Mouse (Mus musculus) spleen, postnatal 4 days (tissue): Measurements from ENCODE around the gene Edf1.

Experiments
- DNase-seq, 2 experiments: peaks; one replicate each; pipeline ENCODE4 v3.0.0; 2022; ENCODE audit warnings: low spot score in 2 of 2

Gene Edf1

GRCm38 (mm10) chr2:25581901-25582301 lies 24.3 kb downstream of the Edf1 start:
- no peak for DNase-seq

- no peak for DNase-seq
Measured at GRCm38 (mm10) chr2:25582466-25583119, 24.9 kb downstream of the Edf1 start.

GRCm38 (mm10) chr2:25583120-25583481 lies 25.5 kb downstream of the Edf1 start:
- no peak for DNase-seq

GRCm38 (mm10) chr2:25583571-25583970 lies 25.9 kb downstream of the Edf1 start:
- no peak for DNase-seq

GRCm38 (mm10) chr2:25584152-25584551 lies 26.5 kb downstream of the Edf1 start:
- DNase-seq: no peak

- DNase-seq: no peak
Measured at GRCm38 (mm10) chr2:25584856-25585255, 27.2 kb downstream of the Edf1 start.

- DNase-seq: no peak
Measured at GRCm38 (mm10) chr2:25585601-25586000, 28.0 kb downstream of the Edf1 start.

- no peak for DNase-seq
Measured at GRCm38 (mm10) chr2:25587290-25587689, 29.6 kb downstream of the Edf1 start.

GRCm38 (mm10) chr2:25588227-25588907 lies 30.7 kb downstream of the Edf1 start:
- DNase-seq: no peak

- DNase-seq: no peak
Measured at GRCm38 (mm10) chr2:25591863-25592262, 34.2 kb downstream of the Edf1 start.

GRCm38 (mm10) chr2:25596765-25597510 lies 39.3 kb downstream of the Edf1 start:
- DNase-seq: no peak

GRCm38 (mm10) chr2:25598749-25599148 lies 41.1 kb downstream of the Edf1 start:
- DNase-seq: no peak

- no peak for DNase-seq
Measured at GRCm38 (mm10) chr2:25600037-25600436, 42.4 kb downstream of the Edf1 start.

GRCm38 (mm10) chr2:25602526-25602925 lies 44.9 kb downstream of the Edf1 start:
- DNase-seq: no peak

- DNase-seq: peak; percentile 83 to 93
Measured at GRCm38 (mm10) chr2:25607761-25608622, 50.3 kb downstream of the Edf1 start, which contains the start of gene Rabl6. Gene Rabl6, minus strand, starts transcription at chr2:25608521.

- no peak for DNase-seq
Measured at GRCm38 (mm10) chr2:25608671-25609070, 51.0 kb downstream of the Edf1 start.
